Mouse (Mus musculus): ENCODE measurements at regions not wholly inside any gene's neighbourhood (a gene's known extent, or its start where the extent isn't known, plus 50 kb on each side); places are given as distances from the start of the nearest gene placed in this dataset.
"Not testable (repeated sequence)": the region's sequence is repeated elsewhere in the genome, so short reads cannot be mapped to it uniquely, and the experiment has no call there.

- Histone ChIP-seq H3K9ac (no peak overlapping the region), H3K27me3 (no peaks in the 10 kb centered on the region), H3K4me2 (replicated peaks) (no peak overlapping the region), H3K4me1 (no peaks in the 10 kb centered on the region), H3K27ac (no peak overlapping the region), H3K9me3 (no peaks in the 10 kb centered on the region), H3K36me3 (no peaks in the 10 kb centered on the region), H3K4me3 (no peak overlapping the region)
- ATAC-seq (ENCODE audit: low FRiP score, low read depth) = no peak
- 81% methylated on average over 7 of the region's 7 CpGs for WGBS
Measured at GRCm38 (mm10) chr1:161728546-161729206, 59.6 kb downstream of the Fasl start.

GRCm38 (mm10) chr1:161727357-161727756 is 60.9 kb downstream of the Fasl start:
- WGBS = 89% methylated on average over 12 of the region's 27 CpGs

GRCm38 (mm10) chr1:161726098-161726497 is 62.2 kb downstream of the Fasl start:
- H3K9ac ChIP-seq; H3K4me1 ChIP-seq; H3K36me3 ChIP-seq; H3K27ac ChIP-seq; H3K9me3 ChIP-seq; H3K27me3 ChIP-seq; H3K4me2 ChIP-seq (replicated peaks); H3K4me3 ChIP-seq: not testable (repeated sequence)
- 0 out of 2 replicates have a peak, but pooled peaks have one; percentile 15 for ATAC-seq (ENCODE audit: low FRiP score, low read depth)
- WGBS = 100% methylated on average over 1 of the region's 10 CpGs

More at GRCm38 (mm10) chr1:161727357-161727756, 60.9 kb downstream of the Fasl start:
- not testable (repeated sequence) for H3K4me2 ChIP-seq (replicated peaks); H3K4me1 ChIP-seq; ATAC-seq (ENCODE audit: low FRiP score, low read depth); H3K9ac ChIP-seq; H3K27ac ChIP-seq; H3K27me3 ChIP-seq; H3K36me3 ChIP-seq; H3K4me3 ChIP-seq; H3K9me3 ChIP-seq

GRCm38 (mm10) chr1:161719876-161720275 is 68.4 kb downstream of the Fasl start:
- no peak overlapping the region for H3K9ac ChIP-seq
- 80% methylated on average over 3 of the region's 3 CpGs for WGBS
- H3K4me1 ChIP-seq = no peaks in the 10 kb centered on the region
- no peak overlapping the region for H3K27ac ChIP-seq
- no peaks in the 10 kb centered on the region for H3K27me3 ChIP-seq
- H3K36me3 ChIP-seq = no peaks in the 10 kb centered on the region
- H3K4me2 ChIP-seq (replicated peaks) = no peak overlapping the region
- no peak overlapping the region for H3K4me3 ChIP-seq
- no peaks in the 10 kb centered on the region for H3K9me3 ChIP-seq
- no peak for ATAC-seq (ENCODE audit: low FRiP score, low read depth)

GRCm38 (mm10) chr1:161718254-161718653 is 70.0 kb downstream of the Fasl start:
- Histone ChIP-seq H3K4me2 (replicated peaks) (no peak overlapping the region), H3K27me3 (no peaks in the 10 kb centered on the region), H3K4me1 (no peaks in the 10 kb centered on the region), H3K9me3 (no peaks in the 10 kb centered on the region), H3K9ac (no peak overlapping the region), H3K27ac (no peak overlapping the region), H3K36me3 (no peaks in the 10 kb centered on the region), H3K4me3 (no peak overlapping the region)
- ATAC-seq (ENCODE audit: low FRiP score, low read depth) = no peak
- 62% methylated on average over 5 of the region's 5 CpGs for WGBS

- WGBS = 62% methylated on average over 10 of the region's 10 CpGs
- H3K9me3 ChIP-seq = no peaks in the 10 kb centered on the region
- no peaks in the 10 kb centered on the region for H3K27me3 ChIP-seq
- H3K4me2 ChIP-seq (replicated peaks) = peak overlapping the region; percentile 28; the same call in 1 of the 2 replicates
- H3K4me3 ChIP-seq = no peak overlapping the region
- ATAC-seq (ENCODE audit: low FRiP score, low read depth) = no peak
- no peak overlapping the region for H3K27ac ChIP-seq
- no peaks in the 10 kb centered on the region; the same call in 1 of the 2 replicates for H3K4me1 ChIP-seq
- no peaks in the 10 kb centered on the region for H3K36me3 ChIP-seq
- H3K9ac ChIP-seq = no peak overlapping the region
Measured at GRCm38 (mm10) chr1:161712918-161713317, 75.4 kb downstream of the Fasl start.

- H3K36me3 ChIP-seq = no peaks in the 10 kb centered on the region
- H3K4me2 ChIP-seq (replicated peaks) = no peak overlapping the region
- H3K9me3 ChIP-seq = no peaks in the 10 kb centered on the region
- H3K4me1 ChIP-seq = no peaks in the 10 kb centered on the region; the same call in 1 of the 2 replicates
- H3K27me3 ChIP-seq = no peaks in the 10 kb centered on the region
- ATAC-seq (ENCODE audit: low FRiP score, low read depth) = no peak
- no peak overlapping the region for H3K27ac ChIP-seq
- no peak overlapping the region for H3K4me3 ChIP-seq
- H3K9ac ChIP-seq = no peak overlapping the region
- 20% methylated on average over 3 of the region's 3 CpGs for WGBS
Measured at GRCm38 (mm10) chr1:161712283-161712682, 76.0 kb downstream of the Fasl start.

- Histone ChIP-seq H3K27me3 (no peaks in the 10 kb centered on the region), H3K9ac (no peak overlapping the region), H3K9me3 (no peaks in the 10 kb centered on the region), H3K4me1 (no peaks in the 10 kb centered on the region), H3K36me3 (no peaks in the 10 kb centered on the region), H3K4me3 (no peak overlapping the region), H3K27ac (no peak overlapping the region), H3K4me2 (replicated peaks) (no peak overlapping the region)
- WGBS = 82% methylated on average over 3 of the region's 3 CpGs
- ATAC-seq (ENCODE audit: low FRiP score, low read depth) = no peak
Measured at GRCm38 (mm10) chr1:161707049-161707448, 81.2 kb downstream of the Fasl start.

- no peak overlapping the region for H3K4me3 ChIP-seq
- no peak overlapping the region for H3K27ac ChIP-seq
- H3K9me3 ChIP-seq = no peaks in the 10 kb centered on the region
- no peaks in the 10 kb centered on the region for H3K27me3 ChIP-seq
- no peaks in the 10 kb centered on the region for H3K36me3 ChIP-seq
- no peak for ATAC-seq (ENCODE audit: low FRiP score, low read depth)
- no peaks in the 10 kb centered on the region for H3K4me1 ChIP-seq
- H3K9ac ChIP-seq = no peak overlapping the region
- 79% methylated on average over 3 of the region's 3 CpGs for WGBS
- no peak overlapping the region for H3K4me2 ChIP-seq (replicated peaks)
Measured at GRCm38 (mm10) chr1:161704961-161705360, 83.3 kb downstream of the Fasl start.

GRCm38 (mm10) chr1:161704527-161704926 is 83.8 kb downstream of the Fasl start:
- no peak for ATAC-seq (ENCODE audit: low FRiP score, low read depth)
- Histone ChIP-seq H3K9me3 (no peaks in the 10 kb centered on the region), H3K4me2 (replicated peaks) (no peak overlapping the region), H3K27ac (no peak overlapping the region), H3K36me3 (no peaks in the 10 kb centered on the region), H3K27me3 (no peaks in the 10 kb centered on the region), H3K4me3 (no peak overlapping the region), H3K9ac (no peak overlapping the region), H3K4me1 (no peaks in the 10 kb centered on the region)
- 59% methylated on average over 3 of the region's 3 CpGs for WGBS

GRCm38 (mm10) chr1:161695886-161696285 is 92.4 kb downstream of the Fasl start:
- Histone ChIP-seq H3K4me2 (replicated peaks) (no peak overlapping the region), H3K4me3 (no peak overlapping the region), H3K9ac (no peak overlapping the region), H3K9me3 (no peaks in the 10 kb centered on the region), H3K27ac (no peak overlapping the region), H3K4me1 (no peaks in the 10 kb centered on the region), H3K36me3 (no peaks in the 10 kb centered on the region), H3K27me3 (no peaks in the 10 kb centered on the region)
- 0 out of 2 replicates have a peak, but pooled peaks have one; percentile 44 for ATAC-seq (ENCODE audit: low FRiP score, low read depth)
- 34% methylated on average over 5 of the region's 5 CpGs for WGBS

GRCm38 (mm10) chr1:161693768-161694160 is 94.5 kb downstream of the Fasl start:
- Histone ChIP-seq H3K9me3 (no peaks in the 10 kb centered on the region), H3K4me2 (replicated peaks) (no peak overlapping the region), H3K9ac (no peak overlapping the region), H3K27me3 (no peaks in the 10 kb centered on the region), H3K4me3 (no peak overlapping the region), H3K27ac (no peak overlapping the region), H3K36me3 (no peaks in the 10 kb centered on the region), H3K4me1 (0 out of 2 replicates have a peak, but pooled peaks cover 3% of the 10 kb centered on the region)
- 77% methylated on average over 6 of the region's 6 CpGs for WGBS
- ATAC-seq (ENCODE audit: low FRiP score, low read depth) = no peak
